Mouse (Mus musculus): ENCODE data around the gene Slc35d1. TPM values are rescaled to one million over a fixed set of nuclear protein-coding genes. Genes with fewer than 3 reads are reported as not detected.
A peak's percentile ranks its signal among the peaks of the same experiment; 100 is the strongest.

The Slc35d1 gene
- polyA plus RNA-seq (2012; rRNA removed) = 5.5 and 6.4 TPM in 2 replicates
- polyA plus RNA-seq (2014; fragmentation: Nextera tagmentation; extraction: Ambion mirVana) = 4.4 and 6.5 TPM in 2 replicates

DNA sequence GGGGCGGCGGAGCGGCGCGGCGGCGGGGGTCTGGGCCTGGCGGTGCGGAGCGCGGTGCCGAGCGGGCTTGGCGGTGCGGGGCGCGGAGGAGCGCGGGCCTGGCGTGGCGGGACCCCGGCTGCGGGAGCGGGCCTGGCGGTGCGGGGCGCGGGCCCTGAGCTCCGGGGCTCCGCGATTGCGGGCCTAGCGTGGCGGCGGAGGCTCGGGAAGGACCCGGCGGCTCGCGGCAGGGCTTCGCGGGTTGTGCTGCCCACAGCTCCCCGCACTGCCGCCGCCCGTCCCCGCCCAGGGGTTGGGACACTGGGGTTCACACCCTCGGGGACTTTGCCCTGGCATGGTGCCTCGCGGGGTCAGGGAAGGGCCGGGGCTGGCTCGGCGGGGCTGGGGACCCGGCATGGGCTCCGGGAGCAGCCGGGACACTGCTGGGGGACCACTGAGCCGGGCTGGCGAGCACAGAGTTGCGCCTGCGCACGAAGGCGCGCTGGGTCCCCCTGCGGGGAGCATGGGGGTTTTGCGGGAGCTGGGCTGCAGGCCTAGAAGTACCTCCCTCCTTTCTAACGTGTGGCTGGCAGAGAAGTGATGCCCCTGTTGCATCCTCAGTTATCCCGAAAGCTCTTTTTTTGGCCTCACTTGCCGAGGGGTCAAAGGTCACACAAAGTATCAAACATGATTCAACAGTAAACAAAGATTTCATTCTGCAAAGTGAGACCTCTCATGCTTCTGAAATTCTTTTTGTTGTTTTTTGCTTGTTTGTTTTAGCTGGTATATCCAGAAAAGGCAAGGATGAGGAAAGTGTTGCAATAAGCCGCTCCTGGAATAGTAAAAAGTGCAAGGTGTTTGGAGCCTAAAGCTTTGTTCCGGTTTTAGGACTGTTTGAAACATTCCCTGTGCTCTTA is at the start of gene Slc35d1:
Slc35d1 (minus strand) TSS at position 240 of the 896 bp plus-strand sequence.
- TF ChIP-seq EP300 (IDR thresholded peaks at IDR 0.05; ENCODE audit: low read depth) = no peak
- peak; percentile 35; the same call in 1 of the 2 replicates for TF ChIP-seq CTCF (IDR thresholded peaks at IDR 0.05; ENCODE audit: low read depth)
- H3K27ac ChIP-seq = peak within 1 kb of the TSS; percentile 51
- H3K4me3 ChIP-seq (ENCODE audit: insufficient read depth in 1 of 2, low read depth in 2 of 2, low read length in 2 of 2) = peak within 1 kb of the TSS; percentile 97 to 99
- peak within 1 kb of the TSS; percentile 96 for H3K9ac ChIP-seq (replicated peaks)
- H3K27me3 ChIP-seq (ENCODE audit: control insufficient read depth, insufficient read depth, low read length) = no peaks in the 10 kb centered on the region
- H3K9me3 ChIP-seq (ENCODE audit: control insufficient read depth, low read length) = no peaks in the 10 kb centered on the region
- ATAC-seq (ENCODE audit: insufficient read depth) (peak; percentile 84), DNase-seq (ENCODE audit: low read depth in 3 of 3, low spot score in 3 of 3) (peak in 1 of 3 experiments; percentile 43)
- 3% methylated on average over 68 of the region's 70 CpGs for WGBS (ENCODE audit: insufficient replicate concordance)
- peaks cover 3 to 16% of the 10 kb centered on the region in 2 experiments; a peak in 3 of 4 replicates for H3K4me1 ChIP-seq (replicated peaks; ENCODE audit: control insufficient read depth in 2 of 2, insufficient read depth in 2 of 2, low read length in 1 of 2)
- H3K36me3 ChIP-seq (replicated peaks; ENCODE audit: control insufficient read depth, insufficient read depth, low read depth) = no peaks in the 10 kb centered on the region; the same call in 1 of the 2 replicates
- H3K4me2 ChIP-seq (ENCODE audit: low read depth) = peak within 1 kb of the TSS; percentile 78

DNA sequence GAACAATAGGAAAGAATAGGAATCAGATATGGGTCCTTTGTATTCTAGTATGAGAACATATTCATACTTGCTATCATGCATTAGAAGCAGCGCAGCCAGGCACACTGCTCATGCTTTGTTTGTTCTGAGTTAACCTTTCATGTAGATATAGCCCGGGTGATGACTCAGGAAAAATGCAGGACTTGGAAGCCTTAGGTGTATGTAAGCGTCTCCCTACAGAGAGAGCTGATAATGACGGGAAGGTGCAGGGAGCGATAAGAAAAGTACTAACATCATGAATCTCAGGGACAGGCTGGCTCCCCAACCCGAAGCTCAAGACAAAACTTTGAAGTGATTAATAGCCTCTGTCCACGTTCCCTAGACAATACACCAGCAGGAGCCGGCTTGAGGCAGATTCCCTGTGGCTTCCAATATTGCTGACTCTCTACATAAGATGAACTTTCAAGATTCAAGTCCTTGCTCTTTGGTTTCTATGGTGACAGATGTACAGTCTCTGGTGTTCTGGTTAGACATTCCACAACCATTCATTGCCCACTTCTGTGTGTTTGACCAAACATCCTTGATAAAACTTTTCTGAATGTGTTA is 48.9 kb upstream of the Slc35d1 start:
- Histone ChIP-seq H3K27me3 (ENCODE audit: control insufficient read depth, insufficient read depth, low read length) (no peaks in the 10 kb centered on the region), H3K9ac (replicated peaks) (no peak overlapping the region), H3K4me3 (ENCODE audit: insufficient read depth in 1 of 2, low read depth in 2 of 2, low read length in 2 of 2) (no peak overlapping the region), H3K4me2 (ENCODE audit: low read depth) (no peak overlapping the region), H3K36me3 (replicated peaks; ENCODE audit: control insufficient read depth, insufficient read depth, low read depth) (no peaks in the 10 kb centered on the region), H3K9me3 (ENCODE audit: control insufficient read depth, low read length) (no peaks in the 10 kb centered on the region), H3K4me1 (replicated peaks; ENCODE audit: control insufficient read depth in 2 of 2, insufficient read depth in 2 of 2, low read length in 1 of 2) (no peaks in the 10 kb centered on the region), H3K27ac (no peak overlapping the region)
- TF ChIP-seq EP300 (IDR thresholded peaks at IDR 0.05; ENCODE audit: low read depth) (no peak), CTCF (IDR thresholded peaks at IDR 0.05; ENCODE audit: low read depth) (no peak)
- ATAC-seq (ENCODE audit: insufficient read depth) (no peak), DNase-seq (ENCODE audit: low read depth in 3 of 3, low spot score in 3 of 3) (no peak)
- 19% methylated on average over 8 of the region's 8 CpGs for WGBS (ENCODE audit: insufficient replicate concordance)

DNA sequence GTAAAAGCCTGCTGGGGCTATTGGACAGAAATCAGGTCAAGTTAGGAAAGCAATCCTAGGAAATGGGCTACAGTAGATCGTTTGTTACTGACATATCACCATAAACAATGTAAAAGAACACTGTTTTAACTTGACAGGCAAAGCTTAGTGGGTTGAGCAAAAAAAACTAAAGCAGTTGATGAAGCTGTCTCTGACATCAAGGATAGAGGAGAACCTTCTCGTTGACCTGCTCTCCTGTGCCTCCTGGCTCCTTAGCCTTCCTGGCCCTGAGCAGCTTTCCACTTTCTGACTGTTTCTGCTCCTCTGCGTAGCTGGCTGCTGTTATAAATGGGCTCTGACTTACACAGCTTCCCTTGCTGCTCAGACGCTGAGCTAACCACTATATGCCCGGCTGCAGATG is 48.4 kb upstream of the Slc35d1 start:
- Histone ChIP-seq H3K36me3 (replicated peaks; ENCODE audit: control insufficient read depth, insufficient read depth, low read depth) (no peaks in the 10 kb centered on the region), H3K9ac (replicated peaks) (no peak overlapping the region), H3K9me3 (ENCODE audit: control insufficient read depth, low read length) (no peaks in the 10 kb centered on the region), H3K27ac (no peak overlapping the region), H3K4me2 (ENCODE audit: low read depth) (no peak overlapping the region), H3K4me1 (replicated peaks; ENCODE audit: control insufficient read depth in 2 of 2, insufficient read depth in 2 of 2, low read length in 1 of 2) (no peaks in the 10 kb centered on the region), H3K4me3 (ENCODE audit: insufficient read depth in 1 of 2, low read depth in 2 of 2, low read length in 2 of 2) (no peak overlapping the region), H3K27me3 (ENCODE audit: control insufficient read depth, insufficient read depth, low read length) (no peaks in the 10 kb centered on the region)
- ATAC-seq (ENCODE audit: insufficient read depth) (no peak), DNase-seq (ENCODE audit: low read depth in 3 of 3, low spot score in 3 of 3) (no peak)
- TF ChIP-seq CTCF (IDR thresholded peaks at IDR 0.05; ENCODE audit: low read depth) = no peak
- TF ChIP-seq EP300 (IDR thresholded peaks at IDR 0.05; ENCODE audit: low read depth) = no peak
- 48% methylated on average over 5 of the region's 5 CpGs for WGBS (ENCODE audit: insufficient replicate concordance)

DNA sequence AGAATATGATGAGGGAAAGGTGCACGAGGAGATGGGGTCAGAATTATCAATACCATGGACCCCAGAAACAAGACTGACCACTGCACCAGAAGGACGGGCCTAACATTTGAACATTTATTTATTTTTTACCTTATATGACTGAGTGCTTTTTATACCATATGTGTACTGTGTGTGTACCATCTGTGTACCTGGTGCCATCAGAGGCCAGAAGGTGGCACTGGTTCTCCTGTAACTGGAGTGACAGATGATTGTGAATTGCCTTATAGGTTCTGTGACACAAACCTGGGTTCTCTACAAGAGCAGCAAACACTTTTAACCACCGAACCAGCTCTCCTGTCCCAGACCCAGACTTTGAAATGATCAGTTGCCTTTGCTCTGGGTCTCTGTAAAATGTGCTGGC is 43.9 kb upstream of the Slc35d1 start:
- H3K4me3 ChIP-seq (ENCODE audit: insufficient read depth in 1 of 2, low read depth in 2 of 2, low read length in 2 of 2) = no peak overlapping the region
- no peak for ATAC-seq (ENCODE audit: insufficient read depth)
- no peaks in the 10 kb centered on the region for H3K4me1 ChIP-seq (replicated peaks; ENCODE audit: control insufficient read depth in 2 of 2, insufficient read depth in 2 of 2, low read length in 1 of 2)
- no peaks in the 10 kb centered on the region for H3K27me3 ChIP-seq (ENCODE audit: control insufficient read depth, insufficient read depth, low read length)
- H3K9me3 ChIP-seq (ENCODE audit: control insufficient read depth, low read length) = no peaks in the 10 kb centered on the region
- H3K36me3 ChIP-seq (replicated peaks; ENCODE audit: control insufficient read depth, insufficient read depth, low read depth) = no peaks in the 10 kb centered on the region
- no peak for DNase-seq (ENCODE audit: low read depth in 3 of 3, low spot score in 3 of 3)
- H3K27ac ChIP-seq = no peak overlapping the region
- WGBS (ENCODE audit: insufficient replicate concordance) = 64% methylated on average over 3 of the region's 3 CpGs
- TF ChIP-seq EP300 (IDR thresholded peaks at IDR 0.05; ENCODE audit: low read depth) (no peak), CTCF (IDR thresholded peaks at IDR 0.05; ENCODE audit: low read depth) (peak; percentile 13; the same call in 1 of the 2 replicates)
- no peak overlapping the region for H3K4me2 ChIP-seq (ENCODE audit: low read depth)
- no peak overlapping the region for H3K9ac ChIP-seq (replicated peaks)

DNA sequence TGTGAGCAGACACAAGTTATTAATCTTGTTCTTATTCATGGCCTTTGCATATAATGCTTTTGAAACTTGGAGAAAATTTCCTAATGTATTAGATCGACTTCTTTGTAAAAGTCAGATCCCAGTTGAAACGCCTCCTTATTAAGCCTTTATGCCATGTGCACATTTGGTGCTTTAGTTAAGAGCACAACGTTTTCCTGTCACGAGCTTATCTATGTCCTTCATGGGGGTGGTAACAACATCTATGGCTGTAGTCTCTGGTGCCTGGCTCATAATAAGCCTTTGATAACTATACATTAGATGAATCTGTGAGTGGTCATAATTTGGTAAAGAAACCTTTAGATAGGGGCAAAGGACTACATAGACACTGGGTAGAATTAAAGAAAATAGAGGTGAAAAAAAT is 38.9 kb upstream of the Slc35d1 start:
- WGBS (ENCODE audit: insufficient replicate concordance) = 15% methylated on average over 4 of the region's 4 CpGs
- H3K4me3 ChIP-seq (ENCODE audit: insufficient read depth in 1 of 2, low read depth in 2 of 2, low read length in 2 of 2) = no peak overlapping the region
- H3K9ac ChIP-seq (replicated peaks) = no peak overlapping the region
- no peaks in the 10 kb centered on the region for H3K36me3 ChIP-seq (replicated peaks; ENCODE audit: control insufficient read depth, insufficient read depth, low read depth)
- TF ChIP-seq CTCF (IDR thresholded peaks at IDR 0.05; ENCODE audit: low read depth) (no peak), EP300 (IDR thresholded peaks at IDR 0.05; ENCODE audit: low read depth) (no peak)
- ATAC-seq (ENCODE audit: insufficient read depth) (no peak), DNase-seq (ENCODE audit: low read depth in 3 of 3, low spot score in 3 of 3) (no peak)
- H3K9me3 ChIP-seq (ENCODE audit: control insufficient read depth, low read length) = no peaks in the 10 kb centered on the region
- no peak overlapping the region for H3K4me2 ChIP-seq (ENCODE audit: low read depth)
- no peak overlapping the region for H3K27ac ChIP-seq
- no peaks in the 10 kb centered on the region; a peak in 1 of 4 replicates for H3K4me1 ChIP-seq (replicated peaks; ENCODE audit: control insufficient read depth in 2 of 2, insufficient read depth in 2 of 2, low read length in 1 of 2)
- H3K27me3 ChIP-seq (ENCODE audit: control insufficient read depth, insufficient read depth, low read length) = no peaks in the 10 kb centered on the region

All from liver, embryonic 14.5 days (tissue).